Mouse (Mus musculus) ES-Bruce4 (cell line): Measurements from ENCODE around the gene Brpf3. TPM values are rescaled to one million over a fixed set of nuclear protein-coding genes. Genes with fewer than 3 reads are reported as not detected.
"Not testable (repeated sequence)": the region's sequence is repeated elsewhere in the genome, so short reads cannot be mapped to it uniquely, and the experiment has no call there.

ENCODE experiments used
- H3K27ac ChIP-seq: 2 replicates; pipeline ENCODE4 v1.5.1; 2012; ENCODE audit warnings: low read length, inconsistent platforms; ENCODE audit not compliant: insufficient read depth
- H3K27me3 ChIP-seq: 2 replicates; pipeline ENCODE4 v1.6.1; 2012; ENCODE audit warnings: mild to moderate bottlenecking, low read length, inconsistent platforms; ENCODE audit not compliant: control insufficient read depth, poor library complexity, insufficient read depth, severe bottlenecking
- H3K36me3 ChIP-seq: 2 replicates; pipeline ENCODE4 v1.6.1; 2012; ENCODE audit warnings: inconsistent platforms, mild to moderate bottlenecking, low read length, moderate library complexity; ENCODE audit not compliant: control insufficient read depth, poor library complexity, insufficient read depth, severe bottlenecking
- H3K4me1 ChIP-seq: one replicate; pipeline ENCODE4 v1.8.1; 2011; ENCODE audit warnings: low read length; ENCODE audit not compliant: control insufficient read depth, insufficient read depth
- H3K4me3 ChIP-seq: 2 replicates; pipeline ENCODE4 v1.5.1; 2011; ENCODE audit warnings: low read depth, mild to moderate bottlenecking, low read length
- H3K9ac ChIP-seq: 2 replicates; pipeline ENCODE4 v1.6.1; 2012; ENCODE audit warnings: low read depth, mild to moderate bottlenecking, inconsistent platforms; ENCODE audit not compliant: poor library complexity, severe bottlenecking
- H3K9me3 ChIP-seq: replicated peaks from 2 replicates; pipeline ENCODE4 v1.6.1; 2012; ENCODE audit warnings: mild to moderate bottlenecking, low read length, inconsistent platforms; ENCODE audit not compliant: control insufficient read depth, poor library complexity, insufficient read depth, severe bottlenecking
- CTCF ChIP-seq: IDR thresholded peaks from one replicate; pipeline ENCODE4 v1.8.1; 2011; ENCODE audit warnings: low read depth, low read length
- EP300 ChIP-seq: IDR thresholded peaks from 2 replicates; pipeline ENCODE4 v1.6.1; 2011; ENCODE audit warnings: low read depth, low read length; ENCODE audit not compliant: insufficient read depth
- POLR2A ChIP-seq: IDR thresholded peaks from one replicate; pipeline ENCODE4 v1.8.1; 2011; ENCODE audit warnings: low read length; ENCODE audit not compliant: insufficient read depth
- polyA plus RNA-seq: library from polyadenylated mRNA; stranded (reverse); fragments of >200 nt; gene quantifications from 2 replicates; pipeline ENCODE4 v1.2.4, GENCODE M21; 2011; ENCODE audit warnings: low read depth; ENCODE audit not compliant: missing spikeins, insufficient read depth, insufficient read length

Gene Brpf3
- polyA plus RNA-seq, 1 experiment, result 89.8 TPM

- no peaks in the 10 kb centered on the region for H3K9me3 ChIP-seq
- no peak overlapping the region for H3K27ac ChIP-seq
- no peak for TF ChIP-seq CTCF
- no peak for TF ChIP-seq EP300
- H3K36me3 ChIP-seq, result no peaks in the 10 kb centered on the region
- no peaks in the 10 kb centered on the region for H3K4me1 ChIP-seq
- H3K9ac ChIP-seq, result no peak overlapping the region
- H3K27me3 ChIP-seq, result no peaks in the 10 kb centered on the region
- no peak overlapping the region for H3K4me3 ChIP-seq
Measured at GRCm38 (mm10) chr17:28766781-28767515, 33.9 kb upstream of the Brpf3 start.

GRCm38 (mm10) chr17:28769121-28769874 lies 31.6 kb upstream of the Brpf3 start, which contains the start of gene Mapk13:
Gene Mapk13 (plus strand): TSS chr17:28769297.
- Histone ChIP-seq H3K4me3 (peak within 1 kb of the TSS; percentile 94), H3K9ac (peak within 1 kb of the TSS; percentile 73), H3K4me1 (no peaks in the 10 kb centered on the region), H3K36me3 (no peaks in the 10 kb centered on the region), H3K27me3 (no peaks in the 10 kb centered on the region), H3K27ac (no peak within 1 kb of the TSS), H3K9me3 (no peaks in the 10 kb centered on the region)
- TF ChIP-seq EP300, result no peak
- no peak for TF ChIP-seq CTCF
- TF ChIP-seq POLR2A, result no peak

GRCm38 (mm10) chr17:28769875-28770421 lies 30.9 kb upstream of the Brpf3 start:
- H3K27me3 ChIP-seq, result no peaks in the 10 kb centered on the region
- H3K4me3 ChIP-seq, result peak overlapping the region; percentile 94
- no peak overlapping the region for H3K27ac ChIP-seq
- no peaks in the 10 kb centered on the region for H3K36me3 ChIP-seq
- peak overlapping the region; percentile 73 for H3K9ac ChIP-seq
- H3K9me3 ChIP-seq, result no peaks in the 10 kb centered on the region
- peaks cover under 1% of the 10 kb centered on the region for H3K4me1 ChIP-seq
- TF ChIP-seq POLR2A, result no peak
- no peak for TF ChIP-seq EP300
- no peak for TF ChIP-seq CTCF

- Histone ChIP-seq H3K9ac (no peak overlapping the region), H3K9me3 (no peaks in the 10 kb centered on the region), H3K4me1 (peaks cover 2% of the 10 kb centered on the region), H3K27me3 (no peaks in the 10 kb centered on the region), H3K36me3 (no peaks in the 10 kb centered on the region), H3K4me3 (no peak overlapping the region), H3K27ac (no peak overlapping the region)
- TF ChIP-seq EP300 (no peak), CTCF (no peak), POLR2A (no peak)
Measured at GRCm38 (mm10) chr17:28771289-28771688, 29.6 kb upstream of the Brpf3 start.

- not testable (repeated sequence) for H3K36me3 ChIP-seq, H3K9me3 ChIP-seq, H3K4me1 ChIP-seq, H3K27ac ChIP-seq, H3K9ac ChIP-seq, H3K27me3 ChIP-seq, H3K4me3 ChIP-seq
- peak; percentile 43 for TF ChIP-seq CTCF
Measured at GRCm38 (mm10) chr17:28774303-28774702, 26.6 kb upstream of the Brpf3 start.

- Histone ChIP-seq H3K27me3 (no peaks in the 10 kb centered on the region), H3K27ac (no peak overlapping the region), H3K9ac (no peak overlapping the region), H3K9me3 (no peaks in the 10 kb centered on the region), H3K4me3 (no peak overlapping the region), H3K36me3 (0 out of 2 replicates have a peak, but pooled peaks cover 5% of the 10 kb centered on the region), H3K4me1 (peaks cover 2% of the 10 kb centered on the region)
- TF ChIP-seq POLR2A (no peak), CTCF (no peak), EP300 (no peak)
Measured at GRCm38 (mm10) chr17:28775161-28775560, 25.7 kb upstream of the Brpf3 start.
